Mouse (Mus musculus): ENCODE measurements around the gene D630039A03Rik. TPM values are rescaled to one million over a fixed set of nuclear protein-coding genes. Genes with fewer than 3 reads are reported as not detected.
A peak's percentile ranks its signal among the peaks of the same experiment; 100 is the strongest.

Gene D630039A03Rik
- polyA plus RNA-seq, 1 experiment from 2014 or later, result 0.23 TPM

DNA sequence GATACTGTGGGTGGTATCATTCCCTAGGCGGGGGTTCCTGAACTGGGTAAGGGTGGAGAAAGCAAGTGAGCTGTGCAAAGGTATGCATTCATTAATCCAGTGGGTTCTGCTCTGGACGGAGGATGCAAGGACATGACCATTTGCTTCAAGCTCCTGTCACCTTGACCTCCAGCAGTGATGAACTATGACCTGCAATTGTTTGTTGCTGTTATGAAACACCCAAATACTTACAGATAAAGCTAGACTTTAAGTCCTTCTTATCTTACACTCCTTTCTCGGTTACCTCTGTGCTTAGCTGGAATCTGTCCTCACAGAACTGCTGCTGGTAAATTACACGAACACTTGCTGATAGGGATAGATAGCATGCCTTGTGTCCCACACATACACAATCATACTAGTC lies 24.5 kb upstream of the D630039A03Rik start:
- WGBS, result 95% methylated on average over 4 of the region's 4 CpGs
- no peak overlapping the region for H3K9ac ChIP-seq (ENCODE audit: low read length)
- H3K36me3 ChIP-seq (ENCODE audit: control insufficient read depth, insufficient read depth, low read length), result peaks cover 9% of the 10 kb centered on the region
- no peaks in the 10 kb centered on the region for H3K27me3 ChIP-seq (ENCODE audit: control insufficient read depth, insufficient read depth, low read length)
- no peak for ATAC-seq (ENCODE audit: insufficient number of reproducible peaks, low FRiP score, low TSS enrichment, low read depth)
- DNase-seq (ENCODE audit: low spot score), result no peak
- no peaks in the 10 kb centered on the region for H3K4me1 ChIP-seq (ENCODE audit: control insufficient read depth, insufficient read depth, low read length)
- no peak overlapping the region for H3K4me3 ChIP-seq (ENCODE audit: low read depth, low read length)
- no peaks in the 10 kb centered on the region for H3K9me3 ChIP-seq (ENCODE audit: control insufficient read depth, low read length)
- H3K4me2 ChIP-seq (ENCODE audit: low read depth, severe bottlenecking), result no peak overlapping the region
- H3K27ac ChIP-seq (replicated peaks; ENCODE audit: low read depth, low read length), result no peak overlapping the region

DNA sequence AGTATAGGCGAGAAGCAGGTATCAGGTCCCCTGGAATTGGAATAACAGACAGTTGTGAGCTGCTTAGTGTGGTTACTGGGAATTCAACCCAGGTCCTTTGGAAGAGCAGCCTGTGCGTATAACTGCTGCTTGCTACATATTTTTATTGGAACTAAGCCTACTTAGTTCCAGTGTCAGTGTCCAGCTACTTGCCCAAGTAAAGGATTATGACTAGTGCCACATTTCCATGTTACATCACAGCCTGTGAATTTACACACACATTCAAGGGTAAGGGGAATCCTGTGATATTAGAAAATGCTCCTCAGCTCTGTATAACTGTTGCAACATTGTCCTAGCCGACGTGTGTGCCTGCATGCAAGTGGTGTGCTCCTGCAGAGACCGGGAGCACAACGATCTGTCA lies 21.2 kb upstream of the D630039A03Rik start:
- no peak for DNase-seq (ENCODE audit: low spot score)
- Histone ChIP-seq H3K27me3 (ENCODE audit: control insufficient read depth, insufficient read depth, low read length) (no peaks in the 10 kb centered on the region), H3K27ac (replicated peaks; ENCODE audit: low read depth, low read length) (no peak overlapping the region), H3K36me3 (ENCODE audit: control insufficient read depth, insufficient read depth, low read length) (no peaks in the 10 kb centered on the region), H3K9ac (ENCODE audit: low read length) (no peak overlapping the region), H3K4me1 (ENCODE audit: control insufficient read depth, insufficient read depth, low read length) (no peaks in the 10 kb centered on the region), H3K9me3 (ENCODE audit: control insufficient read depth, low read length) (no peaks in the 10 kb centered on the region), H3K4me2 (ENCODE audit: low read depth, severe bottlenecking) (no peak overlapping the region), H3K4me3 (ENCODE audit: low read depth, low read length) (no peak overlapping the region)
- ATAC-seq (ENCODE audit: insufficient number of reproducible peaks, low FRiP score, low TSS enrichment, low read depth), result no peak
- 82% methylated on average over 6 of the region's 6 CpGs for WGBS

DNA sequence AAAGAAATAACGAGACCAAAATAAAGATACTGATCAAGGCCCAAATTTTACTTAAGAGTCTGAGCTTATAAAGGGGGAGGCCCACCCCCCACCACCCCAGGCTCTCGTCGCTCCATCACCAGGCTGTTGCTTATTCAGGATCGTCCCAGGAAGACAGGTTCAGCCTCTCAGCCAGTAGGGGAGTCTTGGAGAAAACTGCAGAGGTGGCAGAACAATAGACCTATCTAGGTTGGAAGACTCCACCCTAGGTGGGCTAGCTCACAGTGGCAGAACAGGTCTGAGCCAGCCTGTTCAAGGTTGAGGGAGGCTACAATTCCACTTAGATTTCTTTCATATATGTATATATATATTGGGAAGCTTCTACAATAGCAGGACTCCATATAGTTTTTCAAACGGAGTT lies 18.1 kb upstream of the D630039A03Rik start:
- DNase-seq (ENCODE audit: low spot score), result no peak
- no peak for ATAC-seq (ENCODE audit: insufficient number of reproducible peaks, low FRiP score, low TSS enrichment, low read depth)
- Histone ChIP-seq H3K4me3 (ENCODE audit: low read depth, low read length) (no peak overlapping the region), H3K4me2 (ENCODE audit: low read depth, severe bottlenecking) (no peak overlapping the region), H3K27me3 (ENCODE audit: control insufficient read depth, insufficient read depth, low read length) (no peaks in the 10 kb centered on the region), H3K4me1 (ENCODE audit: control insufficient read depth, insufficient read depth, low read length) (no peaks in the 10 kb centered on the region), H3K27ac (replicated peaks; ENCODE audit: low read depth, low read length) (no peak overlapping the region), H3K36me3 (ENCODE audit: control insufficient read depth, insufficient read depth, low read length) (no peaks in the 10 kb centered on the region), H3K9me3 (ENCODE audit: control insufficient read depth, low read length) (no peaks in the 10 kb centered on the region), H3K9ac (ENCODE audit: low read length) (no peak overlapping the region)
- 74% methylated on average over 5 of the region's 5 CpGs for WGBS

DNA sequence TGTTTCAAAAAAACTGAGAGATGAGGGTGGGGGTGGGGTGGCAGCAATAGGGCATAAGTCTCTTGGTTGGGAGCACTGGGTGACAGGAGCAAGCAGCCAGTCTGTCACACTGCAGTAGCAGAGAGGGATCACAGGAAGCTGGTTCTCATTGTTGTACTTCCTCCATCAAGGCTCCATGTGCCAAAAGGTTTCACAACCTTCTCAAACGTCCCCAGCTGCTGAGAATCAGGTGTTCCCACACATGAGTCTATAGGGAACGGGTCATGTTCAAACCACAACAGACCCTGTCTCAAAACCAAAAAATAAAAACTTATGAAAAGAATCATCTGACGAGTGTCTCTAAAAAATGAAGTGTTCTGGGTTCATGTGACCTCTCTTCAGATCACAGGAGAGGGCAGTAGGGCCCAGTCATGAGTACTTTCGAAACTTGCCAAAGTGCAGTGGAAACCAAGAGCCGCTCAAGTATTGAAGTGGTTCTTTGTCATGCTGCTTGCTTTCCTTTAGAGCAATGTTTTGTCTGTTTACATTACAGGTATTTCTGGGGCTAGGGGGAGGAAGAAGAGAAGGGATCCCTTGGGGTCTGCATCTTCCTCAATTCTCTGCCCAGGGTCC lies 14.6 kb upstream of the D630039A03Rik start:
- no peak for DNase-seq (ENCODE audit: low spot score)
- Histone ChIP-seq H3K9ac (ENCODE audit: low read length) (no peak overlapping the region), H3K36me3 (ENCODE audit: control insufficient read depth, insufficient read depth, low read length) (no peaks in the 10 kb centered on the region), H3K27ac (replicated peaks; ENCODE audit: low read depth, low read length) (no peak overlapping the region), H3K4me1 (ENCODE audit: control insufficient read depth, insufficient read depth, low read length) (no peaks in the 10 kb centered on the region), H3K9me3 (ENCODE audit: control insufficient read depth, low read length) (no peaks in the 10 kb centered on the region), H3K4me2 (ENCODE audit: low read depth, severe bottlenecking) (no peak overlapping the region), H3K4me3 (ENCODE audit: low read depth, low read length) (no peak overlapping the region), H3K27me3 (ENCODE audit: control insufficient read depth, insufficient read depth, low read length) (no peaks in the 10 kb centered on the region)
- 82% methylated on average over 5 of the region's 5 CpGs for WGBS
- no peak for ATAC-seq (ENCODE audit: insufficient number of reproducible peaks, low FRiP score, low TSS enrichment, low read depth)

GRCm38 (mm10) chr4:57927464-57928205 lies 11.5 kb upstream of the D630039A03Rik start:
- no peaks in the 10 kb centered on the region for H3K9me3 ChIP-seq (ENCODE audit: control insufficient read depth, low read length)
- H3K36me3 ChIP-seq (ENCODE audit: control insufficient read depth, insufficient read depth, low read length), result no peaks in the 10 kb centered on the region
- no peaks in the 10 kb centered on the region for H3K4me1 ChIP-seq (ENCODE audit: control insufficient read depth, insufficient read depth, low read length)
- no peak for ATAC-seq (ENCODE audit: insufficient number of reproducible peaks, low FRiP score, low TSS enrichment, low read depth)
- no peaks in the 10 kb centered on the region for H3K27me3 ChIP-seq (ENCODE audit: control insufficient read depth, insufficient read depth, low read length)
- peak; percentile 25 for DNase-seq (ENCODE audit: low spot score)
- WGBS, result 19% methylated on average over 3 of the region's 3 CpGs
- no peak overlapping the region for H3K27ac ChIP-seq (replicated peaks; ENCODE audit: low read depth, low read length)
- no peak overlapping the region for H3K9ac ChIP-seq (ENCODE audit: low read length)
- no peak overlapping the region for H3K4me3 ChIP-seq (ENCODE audit: low read depth, low read length)
- H3K4me2 ChIP-seq (ENCODE audit: low read depth, severe bottlenecking), result no peak overlapping the region

- ATAC-seq (ENCODE audit: insufficient number of reproducible peaks, low FRiP score, low TSS enrichment, low read depth) (no peak), DNase-seq (ENCODE audit: low spot score) (no peak)
- 83% methylated on average over 6 of the region's 6 CpGs for WGBS
- H3K27me3 ChIP-seq (ENCODE audit: control insufficient read depth, insufficient read depth, low read length), result no peaks in the 10 kb centered on the region
- no peak overlapping the region for H3K4me2 ChIP-seq (ENCODE audit: low read depth, severe bottlenecking)
- no peaks in the 10 kb centered on the region for H3K36me3 ChIP-seq (ENCODE audit: control insufficient read depth, insufficient read depth, low read length)
- no peak overlapping the region for H3K9ac ChIP-seq (ENCODE audit: low read length)
- H3K4me3 ChIP-seq (ENCODE audit: low read depth, low read length), result no peak overlapping the region
- no peak overlapping the region for H3K27ac ChIP-seq (replicated peaks; ENCODE audit: low read depth, low read length)
- peaks cover 4% of the 10 kb centered on the region; the same call in 1 of the 2 replicates for H3K4me1 ChIP-seq (ENCODE audit: control insufficient read depth, insufficient read depth, low read length)
- H3K9me3 ChIP-seq (ENCODE audit: control insufficient read depth, low read length), result no peaks in the 10 kb centered on the region
Observed at GRCm38 (mm10) chr4:57924556-57925071, 8.5 kb upstream of the D630039A03Rik start.

- H3K27ac ChIP-seq (replicated peaks; ENCODE audit: low read depth, low read length), result no peak overlapping the region
- H3K4me3 ChIP-seq (ENCODE audit: low read depth, low read length), result no peak overlapping the region
- H3K4me1 ChIP-seq (ENCODE audit: control insufficient read depth, insufficient read depth, low read length), result peaks cover 4% of the 10 kb centered on the region; the same call in 1 of the 2 replicates
- DNase-seq (ENCODE audit: low spot score) (no peak), ATAC-seq (ENCODE audit: insufficient number of reproducible peaks, low FRiP score, low TSS enrichment, low read depth) (no peak)
- no peaks in the 10 kb centered on the region for H3K9me3 ChIP-seq (ENCODE audit: control insufficient read depth, low read length)
- H3K4me2 ChIP-seq (ENCODE audit: low read depth, severe bottlenecking), result no peak overlapping the region
- no peaks in the 10 kb centered on the region for H3K27me3 ChIP-seq (ENCODE audit: control insufficient read depth, insufficient read depth, low read length)
- H3K9ac ChIP-seq (ENCODE audit: low read length), result no peak overlapping the region
- 61% methylated on average over 5 of the region's 5 CpGs for WGBS
- H3K36me3 ChIP-seq (ENCODE audit: control insufficient read depth, insufficient read depth, low read length), result no peaks in the 10 kb centered on the region
Observed at GRCm38 (mm10) chr4:57922171-57922570, 6.1 kb upstream of the D630039A03Rik start.

GRCm38 (mm10) chr4:57920522-57920921 lies 4.4 kb upstream of the D630039A03Rik start:
- Histone ChIP-seq H3K36me3 (ENCODE audit: control insufficient read depth, insufficient read depth, low read length) (no peaks in the 10 kb centered on the region), H3K27me3 (ENCODE audit: control insufficient read depth, insufficient read depth, low read length) (no peaks in the 10 kb centered on the region), H3K4me2 (ENCODE audit: low read depth, severe bottlenecking) (no peak overlapping the region), H3K9me3 (ENCODE audit: control insufficient read depth, low read length) (no peaks in the 10 kb centered on the region), H3K4me3 (ENCODE audit: low read depth, low read length) (no peak overlapping the region), H3K9ac (ENCODE audit: low read length) (no peak overlapping the region), H3K27ac (replicated peaks; ENCODE audit: low read depth, low read length) (no peak overlapping the region), H3K4me1 (ENCODE audit: control insufficient read depth, insufficient read depth, low read length) (peaks cover 10% of the 10 kb centered on the region)
- WGBS, result 87% methylated on average over 1 of the region's 1 CpGs
- DNase-seq (ENCODE audit: low spot score), result no peak
- no peak for ATAC-seq (ENCODE audit: insufficient number of reproducible peaks, low FRiP score, low TSS enrichment, low read depth)
